Mouse (Mus musculus): ENCODE results near the gene Tdrd3. TPM values are rescaled to one million over a fixed set of nuclear protein-coding genes. Genes with fewer than 3 reads are reported as not detected.
A peak's percentile ranks its signal among the peaks of the same experiment; 100 is the strongest.

Tdrd3 gene
- polyA plus RNA-seq, 1 experiment from 2014 or later: 13.5 TPM

GRCm38 (mm10) chr14:87517381-87517780, 100.9 kb downstream of the Tdrd3 start:
- H3K9me3 ChIP-seq (replicated peaks): no peaks in the 10 kb centered on the region
- H3K9ac ChIP-seq: no peak overlapping the region
- H3K4me1 ChIP-seq: no peaks in the 10 kb centered on the region
- WGBS (ENCODE audit: insufficient replicate concordance): 76% methylated on average over 4 of the region's 4 CpGs
- H3K27ac ChIP-seq: no peak overlapping the region
- H3K36me3 ChIP-seq: peaks cover 3% of the 10 kb centered on the region; the same call in 1 of the 2 replicates
- no peaks in the 10 kb centered on the region for H3K27me3 ChIP-seq (replicated peaks)
- no peak overlapping the region for H3K4me2 ChIP-seq
- no peak overlapping the region for H3K4me3 ChIP-seq
- no peak for ATAC-seq

- Histone ChIP-seq H3K4me1 (no peaks in the 10 kb centered on the region), H3K36me3 (no peaks in the 10 kb centered on the region), H3K4me3 (no peak overlapping the region), H3K27me3 (replicated peaks) (no peaks in the 10 kb centered on the region), H3K4me2 (no peak overlapping the region), H3K27ac (no peak overlapping the region), H3K9me3 (replicated peaks) (no peaks in the 10 kb centered on the region), H3K9ac (no peak overlapping the region)
- whole genome bisulfite sequencing (ENCODE audit: insufficient replicate concordance): 88% methylated on average over 8 of the region's 8 CpGs
- ATAC-seq: no peak
These were observed 115.4 kb downstream of the Tdrd3 start for GRCm38 (mm10) chr14:87531847-87532246.

- no peaks in the 10 kb centered on the region for H3K4me1 ChIP-seq
These were observed 120.8 kb downstream of the Tdrd3 start for GRCm38 (mm10) chr14:87537127-87537819.

GRCm38 (mm10) chr14:87549986-87550385, 133.5 kb downstream of the Tdrd3 start:
- Histone ChIP-seq H3K9me3 (replicated peaks) (no peaks in the 10 kb centered on the region), H3K4me3 (no peak overlapping the region), H3K4me2 (no peak overlapping the region), H3K4me1 (no peaks in the 10 kb centered on the region), H3K36me3 (peaks cover 12% of the 10 kb centered on the region), H3K27me3 (replicated peaks) (no peaks in the 10 kb centered on the region), H3K27ac (no peak overlapping the region), H3K9ac (no peak overlapping the region)
- peak; percentile 40; the same call in 1 of the 2 replicates for ATAC-seq
- WGBS (ENCODE audit: insufficient replicate concordance): 20% methylated on average over 6 of the region's 6 CpGs

More at GRCm38 (mm10) chr14:87537127-87537819, 120.8 kb downstream of the Tdrd3 start:
- WGBS (ENCODE audit: insufficient replicate concordance): 83% methylated on average over 4 of the region's 4 CpGs
- no peak for ATAC-seq
- Histone ChIP-seq H3K9me3 (replicated peaks) (no peaks in the 10 kb centered on the region), H3K27ac (no peak overlapping the region), H3K36me3 (peaks cover 7% of the 10 kb centered on the region; the same call in 1 of the 2 replicates), H3K27me3 (replicated peaks) (no peaks in the 10 kb centered on the region), H3K4me3 (no peak overlapping the region), H3K9ac (no peak overlapping the region), H3K4me2 (no peak overlapping the region)

- Histone ChIP-seq H3K4me2 (no peak overlapping the region), H3K9ac (no peak overlapping the region), H3K36me3 (peaks cover under 1% of the 10 kb centered on the region; the same call in 1 of the 2 replicates), H3K27ac (no peak overlapping the region), H3K4me1 (no peaks in the 10 kb centered on the region), H3K9me3 (replicated peaks) (no peaks in the 10 kb centered on the region), H3K27me3 (replicated peaks) (no peaks in the 10 kb centered on the region), H3K4me3 (no peak overlapping the region)
- ATAC-seq: no peak
- WGBS (ENCODE audit: insufficient replicate concordance): 56% methylated on average over 3 of the region's 3 CpGs
These were observed 135.8 kb downstream of the Tdrd3 start for GRCm38 (mm10) chr14:87552211-87552610.

GRCm38 (mm10) chr14:87563841-87564240, 147.4 kb downstream of the Tdrd3 start:
- Histone ChIP-seq H3K9me3 (replicated peaks) (no peaks in the 10 kb centered on the region), H3K36me3 (no peaks in the 10 kb centered on the region), H3K4me1 (no peaks in the 10 kb centered on the region), H3K4me3 (no peak overlapping the region), H3K9ac (no peak overlapping the region), H3K4me2 (no peak overlapping the region), H3K27me3 (replicated peaks) (peaks cover 12% of the 10 kb centered on the region), H3K27ac (no peak overlapping the region)
- ATAC-seq: no peak
- 63% methylated on average over 9 of the region's 9 CpGs for WGBS (ENCODE audit: insufficient replicate concordance)

GRCm38 (mm10) chr14:87566211-87566610, 149.8 kb downstream of the Tdrd3 start:
- Histone ChIP-seq H3K36me3 (no peaks in the 10 kb centered on the region), H3K9ac (no peak overlapping the region), H3K27ac (no peak overlapping the region), H3K4me2 (no peak overlapping the region), H3K4me1 (no peaks in the 10 kb centered on the region), H3K27me3 (replicated peaks) (peaks cover 12% of the 10 kb centered on the region), H3K9me3 (replicated peaks) (no peaks in the 10 kb centered on the region), H3K4me3 (no peak overlapping the region)
- 17% methylated on average over 7 of the region's 7 CpGs for WGBS (ENCODE audit: insufficient replicate concordance)
- no peak for ATAC-seq

GRCm38 (mm10) chr14:87567034-87567461, 150.6 kb downstream of the Tdrd3 start:
- 16% methylated on average over 3 of the region's 3 CpGs for WGBS (ENCODE audit: insufficient replicate concordance)
- Histone ChIP-seq H3K27me3 (replicated peaks) (peaks cover 12% of the 10 kb centered on the region), H3K4me2 (no peak overlapping the region), H3K9ac (no peak overlapping the region), H3K4me1 (no peaks in the 10 kb centered on the region), H3K27ac (no peak overlapping the region), H3K4me3 (no peak overlapping the region), H3K36me3 (no peaks in the 10 kb centered on the region), H3K9me3 (replicated peaks) (no peaks in the 10 kb centered on the region)
- no peak for ATAC-seq

GRCm38 (mm10) chr14:87567626-87568446, 151.4 kb downstream of the Tdrd3 start:
- Histone ChIP-seq H3K9me3 (replicated peaks) (no peaks in the 10 kb centered on the region), H3K4me2 (peak overlapping the region; percentile 31), H3K4me1 (no peaks in the 10 kb centered on the region), H3K27me3 (replicated peaks) (peaks cover 12% of the 10 kb centered on the region), H3K4me3 (no peak overlapping the region), H3K9ac (no peak overlapping the region), H3K27ac (no peak overlapping the region), H3K36me3 (no peaks in the 10 kb centered on the region)
- ATAC-seq: no peak
- WGBS (ENCODE audit: insufficient replicate concordance): 13% methylated on average over 20 of the region's 20 CpGs

- H3K36me3 ChIP-seq: no peaks in the 10 kb centered on the region
- H3K4me1 ChIP-seq: no peaks in the 10 kb centered on the region
- 17% methylated on average over 15 of the region's 15 CpGs for WGBS (ENCODE audit: insufficient replicate concordance)
- no peak overlapping the region for H3K27ac ChIP-seq
- H3K4me3 ChIP-seq: no peak overlapping the region
- H3K9ac ChIP-seq: no peak overlapping the region
- ATAC-seq: no peak
- no peaks in the 10 kb centered on the region for H3K9me3 ChIP-seq (replicated peaks)
- H3K27me3 ChIP-seq (replicated peaks): peaks cover 12% of the 10 kb centered on the region
- peak overlapping the region; percentile 31 for H3K4me2 ChIP-seq
These were observed 152.0 kb downstream of the Tdrd3 start for GRCm38 (mm10) chr14:87568447-87568908.

GRCm38 (mm10) chr14:87569471-87569870, 153.0 kb downstream of the Tdrd3 start:
- H3K9ac ChIP-seq: no peak overlapping the region
- peaks cover 12% of the 10 kb centered on the region for H3K27me3 ChIP-seq (replicated peaks)
- H3K27ac ChIP-seq: no peak overlapping the region
- no peaks in the 10 kb centered on the region for H3K4me1 ChIP-seq
- ATAC-seq: no peak
- 73% methylated on average over 2 of the region's 2 CpGs for WGBS (ENCODE audit: insufficient replicate concordance)
- no peak overlapping the region for H3K4me3 ChIP-seq
- H3K36me3 ChIP-seq: no peaks in the 10 kb centered on the region
- no peaks in the 10 kb centered on the region for H3K9me3 ChIP-seq (replicated peaks)
- no peak overlapping the region for H3K4me2 ChIP-seq

GRCm38 (mm10) chr14:87572453-87572852, 156.0 kb downstream of the Tdrd3 start:
- no peak overlapping the region for H3K9ac ChIP-seq
- H3K4me2 ChIP-seq: no peak overlapping the region
- no peak overlapping the region for H3K27ac ChIP-seq
- WGBS (ENCODE audit: insufficient replicate concordance): 35% methylated on average over 5 of the region's 5 CpGs
- no peak overlapping the region for H3K4me3 ChIP-seq
- peaks cover 9% of the 10 kb centered on the region for H3K27me3 ChIP-seq (replicated peaks)
- H3K36me3 ChIP-seq: no peaks in the 10 kb centered on the region
- no peaks in the 10 kb centered on the region for H3K4me1 ChIP-seq
- no peak for ATAC-seq
- H3K9me3 ChIP-seq (replicated peaks): no peaks in the 10 kb centered on the region
